Mouse (Mus musculus): ENCODE measurements around the gene Reg3g.

DNA sequence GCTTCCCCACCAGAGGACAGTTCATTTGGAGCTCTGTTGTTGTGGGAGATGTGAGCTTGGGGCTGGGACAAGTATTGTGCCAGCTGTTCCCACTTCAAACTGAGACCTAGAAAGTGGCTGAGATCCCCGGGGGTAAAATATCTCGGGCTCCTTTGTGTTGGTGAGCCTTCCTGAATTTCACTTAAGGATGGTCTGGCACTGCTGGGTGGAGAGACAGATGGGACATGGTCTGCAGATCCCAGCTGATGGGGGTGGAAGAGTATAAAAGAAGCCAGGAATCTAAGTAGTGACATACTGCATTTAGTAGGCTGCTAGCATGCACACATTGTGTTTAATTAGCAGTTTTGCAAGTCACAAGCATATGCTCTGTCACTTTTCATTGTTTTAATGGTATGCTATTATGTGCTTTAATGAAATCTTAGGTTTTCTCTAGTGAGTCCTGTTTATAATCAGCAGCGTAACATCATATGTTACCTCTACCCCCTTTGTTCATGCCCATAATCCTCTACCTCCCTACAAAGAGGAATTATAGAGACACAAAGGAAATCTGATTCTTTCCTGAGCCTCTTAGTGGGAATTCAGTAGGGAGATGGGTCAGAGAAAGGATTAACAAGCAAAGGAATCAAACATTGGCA is 8.4 kb downstream of the Reg3g start:
- TF ChIP-seq CTCF (IDR thresholded peaks at IDR 0.05; ENCODE audit: low read depth, low read length), result no peak
- no peak for TF ChIP-seq POLR2A (IDR thresholded peaks at IDR 0.05; ENCODE audit: extremely low read depth, insufficient read depth, low read length)

Data from liver, adult 2 months (tissue).